35 mouse cellular contexts compared by ENCODE assay signal in genomic region chr19:3182625-3183024, GRCm38 (mm10).
"Had no signal": no experiment of that assay in that cellular context is flagged by ENCODE, and none has a peak within 500 bp of the region (broad histone marks: within the 10 kb centered on the region; RNA-seq: fewer than 3 reads in every experiment).

No protein-coding gene starts in this region.

- H3K9me3 ChIP-seq: heart, embryonic 10.5 days; heart, embryonic 12.5 days; heart, embryonic 13.5 days; heart, embryonic 15.5 days; hindbrain, embryonic 12.5 days; hindbrain, embryonic 13.5 days; hindbrain, embryonic 15.5 days; intestine, embryonic 15.5 days; kidney, embryonic 15.5 days had no signal

- H3K4me3 ChIP-seq: heart, embryonic 10.5 days; heart, embryonic 12.5 days; heart, embryonic 13.5 days; heart, embryonic 15.5 days; hindbrain, embryonic 10.5 days; hindbrain, embryonic 12.5 days; hindbrain, embryonic 13.5 days; hindbrain, embryonic 15.5 days; intestine, embryonic 15.5 days; kidney, embryonic 15.5 days; layer of hippocampus, adult 2 months had no signal

- H3K27ac ChIP-seq: heart, embryonic 10.5 days; heart, embryonic 13.5 days; heart, embryonic 15.5 days; hindbrain, embryonic 10.5 days; hindbrain, embryonic 12.5 days; hindbrain, embryonic 13.5 days; hindbrain, embryonic 14.5 days; hindbrain, embryonic 15.5 days; hindbrain, postnatal 0 days; intestine, embryonic 15.5 days; kidney, embryonic 15.5 days; kidney, postnatal 0 days; layer of hippocampus, adult 2 months had no signal

- H3K4me2 ChIP-seq: heart, embryonic 11.5 days; heart, embryonic 12.5 days; heart, embryonic 13.5 days; heart, embryonic 15.5 days; hindbrain, embryonic 12.5 days; hindbrain, embryonic 13.5 days; hindbrain, embryonic 14.5 days; hindbrain, embryonic 15.5 days; intestine, embryonic 15.5 days; kidney, embryonic 15.5 days had no signal

- H3K9ac ChIP-seq: heart, embryonic 12.5 days; heart, embryonic 13.5 days; heart, embryonic 15.5 days; hindbrain, embryonic 12.5 days; hindbrain, embryonic 13.5 days; hindbrain, embryonic 14.5 days; hindbrain, embryonic 15.5 days; intestine, embryonic 15.5 days; kidney, embryonic 15.5 days had no signal

- DNase-seq: heart, postnatal 10 days; heart, postnatal 14 days; heart, postnatal 36 days; heart, postnatal 4 days; kidney, adult 11 months; kidney, adult 18-20 months; kidney, adult 2 months; kidney, adult 8-10 months; kidney, adult 9 months; kidney, postnatal 10 days; kidney, postnatal 14 days; kidney, postnatal 25 days; kidney, postnatal 36 days; kidney, postnatal 4 days; layer of hippocampus, adult 9-11 months; layer of hippocampus, postnatal 36 days had no signal

- H3K27me3 ChIP-seq: heart, embryonic 12.5 days; heart, embryonic 13.5 days; heart, embryonic 15.5 days; hindbrain, embryonic 12.5 days; hindbrain, embryonic 13.5 days; hindbrain, embryonic 15.5 days; intestine, embryonic 15.5 days; kidney, embryonic 15.5 days had no signal

- ATAC-seq: hindbrain, embryonic 16.5 days; hindbrain, postnatal 0 days; inflammation-experienced regulatory T-cells, adult 6 months; intestine, embryonic 15.5 days; intestine, embryonic 16.5 days; intestine, postnatal 0 days had no signal

- H3K4me1 ChIP-seq: heart, embryonic 10.5 days; heart, embryonic 12.5 days; heart, embryonic 13.5 days; heart, embryonic 15.5 days; hindbrain, embryonic 10.5 days; hindbrain, embryonic 12.5 days; hindbrain, embryonic 13.5 days; hindbrain, embryonic 15.5 days; intestine, embryonic 15.5 days; kidney, embryonic 15.5 days had no signal

- H3K36me3 ChIP-seq: heart, embryonic 10.5 days; heart, embryonic 12.5 days; heart, embryonic 13.5 days; heart, embryonic 15.5 days; hindbrain, embryonic 10.5 days; hindbrain, embryonic 12.5 days; hindbrain, embryonic 13.5 days; hindbrain, embryonic 15.5 days; intestine, embryonic 15.5 days; kidney, embryonic 15.5 days had no signal
